Mouse (Mus musculus): ENCODE data around the gene Map4k5.

DNA sequence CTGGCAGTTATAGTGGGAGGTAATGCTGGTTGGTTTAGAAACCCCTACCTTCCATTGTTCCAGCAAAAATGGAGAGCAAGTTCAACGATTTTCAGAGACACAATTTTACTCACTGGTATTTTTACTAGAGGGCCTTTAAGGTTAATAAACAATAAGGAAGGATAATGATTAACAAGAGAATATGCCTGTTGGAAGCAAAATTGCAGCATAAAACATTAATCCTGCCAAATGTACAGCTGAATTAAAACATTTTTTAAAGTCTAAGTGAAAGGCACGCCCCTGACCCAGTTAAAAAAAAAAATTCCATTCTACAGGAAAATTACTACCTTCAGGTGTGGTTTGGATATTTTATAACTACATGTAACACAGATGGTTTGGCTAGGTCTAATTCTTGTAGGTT lies 115.0 kb downstream of the Map4k5 start:
- TF ChIP-seq CTCF (IDR thresholded peaks at IDR 0.05; ENCODE audit: insufficient read depth, low read depth, low read length) (no peak), POLR2A (IDR thresholded peaks at IDR 0.05; ENCODE audit: insufficient read depth, low read depth, low read length) (no peak)
